Mouse (Mus musculus) layer of hippocampus, adult 2 months (tissue): ENCODE results near the gene Cyp46a1. TPM values are rescaled to one million over a fixed set of nuclear protein-coding genes. Genes with fewer than 3 reads are reported as not detected.

ENCODE experiments used
- DNase-seq, 2 experiments: peaks; one replicate each; pipeline ENCODE4 v3.0.0; 2022; ENCODE audit warnings: low spot score in 2 of 2
- H3K27ac ChIP-seq: fragments of 200-600 bp; 2 replicates; pipeline ENCODE4 v1.8.1; 2022
- H3K4me3 ChIP-seq: fragments of 200-600 bp; 2 replicates; pipeline ENCODE4 v1.8.1; 2022; ENCODE audit warnings: mild to moderate bottlenecking
- CTCF ChIP-seq: fragments of 200-600 bp; conservative IDR thresholded peaks from 2 replicates; pipeline ENCODE4 v1.8.1; 2022; ENCODE audit warnings: antibody characterized with exemption, mild to moderate bottlenecking, moderate library complexity
- total RNA-seq, 2 experiments: library from RNA; stranded (reverse); gene quantifications; 2 replicates each; pipeline ENCODE4 v1.2.3; 2021

Cyp46a1 gene
- total RNA-seq, 2 experiments from 2014 or later = 169 TPM

DNA sequence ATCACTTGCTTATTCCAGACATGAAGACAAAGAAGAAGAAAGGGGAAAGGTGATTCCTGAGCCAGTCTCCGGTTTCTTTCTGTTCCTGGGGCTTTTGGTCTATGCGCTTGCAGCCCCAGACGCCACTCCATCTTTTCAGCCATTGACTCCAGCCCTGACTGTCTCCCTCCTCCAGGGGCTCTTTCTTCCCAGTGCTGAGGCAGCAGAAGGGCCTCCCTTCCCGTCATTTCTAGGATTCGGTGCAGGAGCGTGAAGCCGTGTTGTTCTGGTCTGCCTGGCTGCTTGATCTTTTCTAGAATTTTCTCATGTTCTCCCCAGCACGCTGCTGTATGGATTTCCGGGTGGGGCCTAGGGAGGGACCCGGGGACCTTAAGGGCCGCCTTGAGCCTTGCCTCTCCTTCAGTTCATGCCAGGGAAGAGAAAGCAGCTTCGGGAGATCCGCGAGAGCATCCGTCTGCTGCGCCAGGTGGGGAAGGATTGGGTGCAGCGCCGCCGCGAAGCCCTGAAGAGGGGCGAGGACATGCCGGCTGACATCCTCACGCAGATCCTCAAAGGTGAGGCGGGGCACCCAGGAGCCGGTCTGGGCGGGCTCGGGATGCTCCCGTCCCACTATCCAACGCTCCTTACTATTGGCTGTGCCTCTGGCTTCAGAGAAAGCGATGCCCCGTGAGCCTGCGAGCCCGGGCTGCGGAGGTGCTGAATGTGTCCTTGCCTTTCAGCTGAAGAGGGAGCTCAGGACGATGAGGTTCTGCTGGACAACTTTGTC, 18.4 kb downstream of the Cyp46a1 start:
- TF ChIP-seq CTCF = no peak
- DNase-seq = no peak
- no peak overlapping the region for H3K27ac ChIP-seq
- H3K4me3 ChIP-seq = no peak overlapping the region

DNA sequence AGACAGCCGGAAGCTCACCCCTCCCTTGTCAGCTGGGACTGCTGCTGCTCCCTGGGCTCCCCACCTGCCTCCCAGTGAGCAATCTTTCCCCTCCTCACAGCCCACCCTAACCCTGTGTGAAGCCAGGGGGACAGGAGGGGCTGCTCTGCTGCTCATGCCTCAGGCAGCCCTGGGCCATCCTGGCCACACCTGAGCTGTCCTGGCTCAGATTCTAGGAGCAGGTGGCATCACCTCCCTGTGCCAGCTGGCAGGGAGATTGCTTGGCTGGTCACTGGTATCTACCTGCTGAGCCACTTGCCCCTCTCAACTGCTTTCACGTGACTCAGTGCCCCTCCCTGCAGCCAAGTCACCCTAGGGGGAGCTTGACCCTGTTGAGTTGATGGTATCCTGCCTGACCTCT, 20.1 kb downstream of the Cyp46a1 start:
- Histone ChIP-seq H3K4me3 (no peak overlapping the region), H3K27ac (no peak overlapping the region)
- no peak for TF ChIP-seq CTCF
- no peak for DNase-seq

DNA sequence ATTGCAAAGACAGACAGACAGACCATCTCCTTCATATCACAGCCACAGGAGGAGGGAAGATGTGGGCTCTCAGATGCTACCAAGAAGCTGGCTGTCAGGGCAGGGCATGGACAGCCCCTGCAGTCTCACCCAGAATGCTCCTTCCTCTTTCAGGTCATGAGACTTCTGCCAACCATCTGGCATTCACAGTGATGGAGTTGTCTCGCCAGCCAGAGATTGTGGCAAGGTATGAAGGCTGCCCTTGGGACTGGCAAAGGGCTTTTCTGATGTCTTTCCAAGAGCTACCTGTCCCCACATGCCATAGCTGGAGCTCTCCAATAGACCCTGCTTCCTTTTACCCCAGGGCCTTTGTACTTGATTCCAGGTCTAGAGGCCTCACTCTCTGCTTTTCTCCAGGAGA, 21.1 kb downstream of the Cyp46a1 start:
- no peak overlapping the region for H3K4me3 ChIP-seq
- no peak for TF ChIP-seq CTCF
- no peak overlapping the region for H3K27ac ChIP-seq
- DNase-seq = no peak

- no peak overlapping the region for H3K27ac ChIP-seq
- no peak overlapping the region for H3K4me3 ChIP-seq
- TF ChIP-seq CTCF = peak; percentile 49
- DNase-seq = no peak
Observed at GRCm38 (mm10) chr12:108355986-108356385, 21.8 kb downstream of the Cyp46a1 start.

GRCm38 (mm10) chr12:108363796-108364195, 29.6 kb downstream of the Cyp46a1 start:
- peak; percentile 98 for TF ChIP-seq CTCF
- no peak overlapping the region for H3K27ac ChIP-seq
- no peak overlapping the region for H3K4me3 ChIP-seq
- DNase-seq = peak; percentile 82 to 88

DNA sequence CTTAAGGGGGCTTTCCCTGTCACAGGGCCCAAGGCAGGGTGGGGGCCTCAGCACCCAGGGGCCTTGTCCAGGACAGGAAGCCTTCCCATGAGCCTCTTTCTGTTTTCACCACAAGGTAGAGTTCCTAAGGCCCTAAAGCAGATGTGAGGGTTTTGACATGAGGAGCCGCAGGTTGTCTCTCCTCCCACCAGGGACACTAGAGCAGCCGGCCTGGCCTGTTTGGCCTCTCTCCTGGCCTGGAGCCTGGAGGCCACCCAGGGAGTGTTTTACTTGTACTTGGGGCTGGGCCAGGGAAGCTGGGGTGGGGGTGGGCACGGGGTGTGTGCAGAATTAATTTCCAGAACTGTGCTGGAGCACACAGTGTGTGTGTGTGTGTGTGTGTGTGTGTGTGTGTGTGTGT, 31.2 kb downstream of the Cyp46a1 start:
- no peak for DNase-seq
- H3K27ac ChIP-seq = no peak overlapping the region
- no peak overlapping the region for H3K4me3 ChIP-seq
- peak; percentile 53 for TF ChIP-seq CTCF

- no peak overlapping the region for H3K4me3 ChIP-seq
- no peak for DNase-seq
- H3K27ac ChIP-seq = no peak overlapping the region
- no peak for TF ChIP-seq CTCF
Observed at GRCm38 (mm10) chr12:108365868-108366267, 31.7 kb downstream of the Cyp46a1 start.

GRCm38 (mm10) chr12:108367909-108368308, 33.7 kb downstream of the Cyp46a1 start:
- TF ChIP-seq CTCF = no peak
- no peak for DNase-seq
- H3K4me3 ChIP-seq = no peak overlapping the region

GRCm38 (mm10) chr12:108368921-108369320, 34.7 kb downstream of the Cyp46a1 start:
- no peak for TF ChIP-seq CTCF
- no peak for DNase-seq

More at GRCm38 (mm10) chr12:108367909-108368308, 33.7 kb downstream of the Cyp46a1 start:
- H3K27ac ChIP-seq = no peak overlapping the region

GRCm38 (mm10) chr12:108370596-108371428, 36.6 kb downstream of the Cyp46a1 start, which contains the start of gene Eml1:
Gene Eml1 (plus strand): TSS chr12:108370957.
- peak within 1 kb of the TSS; percentile 30 for H3K4me3 ChIP-seq
- peak; percentile 35 for TF ChIP-seq CTCF
- peak within 1 kb of the TSS; percentile 21 for H3K27ac ChIP-seq
- DNase-seq = no peak

More at GRCm38 (mm10) chr12:108368921-108369320, 34.7 kb downstream of the Cyp46a1 start:
- no peak overlapping the region for H3K27ac ChIP-seq
- H3K4me3 ChIP-seq = no peak overlapping the region

DNA sequence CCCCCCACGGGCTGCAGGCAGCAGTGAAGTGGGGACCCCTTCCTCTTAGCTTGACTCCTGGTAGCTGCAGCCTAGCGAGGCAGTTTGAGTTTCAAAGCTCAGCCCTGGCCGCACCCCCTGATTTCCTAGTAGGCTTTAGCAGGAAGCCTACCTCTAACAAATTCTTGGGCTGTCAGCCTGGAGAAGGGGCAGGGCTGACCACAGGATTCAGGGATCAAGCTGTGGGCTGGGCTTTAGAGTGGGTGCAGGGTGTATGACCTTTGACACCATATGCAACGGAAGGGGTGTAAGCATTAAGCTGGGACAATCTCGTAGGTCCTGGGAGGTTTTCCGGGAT, 37.2 kb downstream of the Cyp46a1 start:
- no peak for TF ChIP-seq CTCF
- no peak for DNase-seq
- H3K27ac ChIP-seq = peak overlapping the region; percentile 21
- peak overlapping the region; percentile 30; the same call in 1 of the 2 replicates for H3K4me3 ChIP-seq

DNA sequence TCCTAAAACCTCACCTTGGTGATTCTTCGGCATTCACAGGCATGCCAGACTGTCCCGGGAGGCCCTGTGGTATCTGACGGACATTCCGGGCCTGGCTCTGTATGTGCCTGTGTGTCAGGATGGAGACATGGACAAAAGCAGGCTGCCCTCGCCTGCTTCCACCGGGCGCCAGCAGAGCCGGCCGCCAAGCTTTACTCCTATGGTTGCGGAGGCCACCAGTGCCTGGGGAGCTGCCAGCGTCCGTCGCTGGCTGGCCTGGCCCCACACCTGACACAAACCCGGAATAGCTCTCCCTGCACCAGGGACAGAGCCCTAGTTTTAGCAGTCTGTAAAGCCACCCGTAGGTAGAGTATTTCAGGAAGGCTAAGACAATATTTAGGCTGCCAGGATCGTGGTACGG, 38.1 kb downstream of the Cyp46a1 start:
- no peak overlapping the region for H3K4me3 ChIP-seq
- no peak for TF ChIP-seq CTCF
- DNase-seq = no peak
- H3K27ac ChIP-seq = no peak overlapping the region

GRCm38 (mm10) chr12:108373611-108374010, 39.4 kb downstream of the Cyp46a1 start:
- H3K27ac ChIP-seq = no peak overlapping the region
- no peak overlapping the region for H3K4me3 ChIP-seq
- DNase-seq = no peak
- TF ChIP-seq CTCF = no peak
